Mouse (Mus musculus): ENCODE data around the gene Ubxn1. TPM values are rescaled to one million over a fixed set of nuclear protein-coding genes. Genes with fewer than 3 reads are reported as not detected.

Gene Ubxn1
- total RNA-seq, 2 experiments from 2014 or later = 178 to 202 TPM

GRCm38 (mm10) chr19:8897211-8897864 lies 26.0 kb downstream of the Ubxn1 start:
- peak in 1 of 2 experiments; percentile 45 for DNase-seq (ENCODE audit: low spot score in 2 of 2)

- DNase-seq (ENCODE audit: low spot score in 2 of 2) = peak; percentile 89 to 92
These were observed 26.7 kb downstream of the Ubxn1 start, which contains the start of gene Ganab for GRCm38 (mm10) chr19:8897865-8898495. Gene Ganab, plus strand, starts transcription at chr19:8898071.

GRCm38 (mm10) chr19:8898576-8898975 lies 27.3 kb downstream of the Ubxn1 start:
- no peak for DNase-seq (ENCODE audit: low spot score in 2 of 2)

GRCm38 (mm10) chr19:8899079-8899478 lies 27.8 kb downstream of the Ubxn1 start:
- no peak for DNase-seq (ENCODE audit: low spot score in 2 of 2)

- DNase-seq (ENCODE audit: low spot score in 2 of 2) = no peak
These were observed 32.1 kb downstream of the Ubxn1 start for GRCm38 (mm10) chr19:8903412-8903811.

- DNase-seq (ENCODE audit: low spot score in 2 of 2) = no peak
These were observed 37.2 kb downstream of the Ubxn1 start for GRCm38 (mm10) chr19:8908531-8908930.

- no peak for DNase-seq (ENCODE audit: low spot score in 2 of 2)
These were observed 40.5 kb downstream of the Ubxn1 start for GRCm38 (mm10) chr19:8911810-8912209.

DNA sequence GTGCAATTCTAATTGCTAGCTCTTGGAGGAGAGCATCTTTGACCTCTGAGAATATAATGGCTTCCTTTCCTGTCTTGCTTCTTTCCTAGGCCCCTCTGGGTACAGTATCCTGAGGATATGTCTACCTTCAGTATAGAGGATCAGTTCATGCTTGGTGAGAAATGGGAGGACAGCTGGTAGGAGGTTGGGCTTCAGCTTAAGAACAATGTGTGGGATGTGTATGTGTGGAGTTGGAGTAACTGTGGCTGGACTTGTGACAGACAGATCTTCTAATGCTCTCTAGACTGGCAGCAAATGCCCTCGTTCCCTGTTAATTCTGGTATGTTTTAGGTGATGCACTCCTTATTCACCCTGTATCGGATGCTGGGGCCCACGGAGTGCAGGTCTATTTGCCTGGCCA lies 42.9 kb downstream of the Ubxn1 start:
- no peak for DNase-seq (ENCODE audit: low spot score in 2 of 2)

- DNase-seq (ENCODE audit: low spot score in 2 of 2) = no peak
These were observed 47.7 kb downstream of the Ubxn1 start for GRCm38 (mm10) chr19:8919000-8919399.

DNA sequence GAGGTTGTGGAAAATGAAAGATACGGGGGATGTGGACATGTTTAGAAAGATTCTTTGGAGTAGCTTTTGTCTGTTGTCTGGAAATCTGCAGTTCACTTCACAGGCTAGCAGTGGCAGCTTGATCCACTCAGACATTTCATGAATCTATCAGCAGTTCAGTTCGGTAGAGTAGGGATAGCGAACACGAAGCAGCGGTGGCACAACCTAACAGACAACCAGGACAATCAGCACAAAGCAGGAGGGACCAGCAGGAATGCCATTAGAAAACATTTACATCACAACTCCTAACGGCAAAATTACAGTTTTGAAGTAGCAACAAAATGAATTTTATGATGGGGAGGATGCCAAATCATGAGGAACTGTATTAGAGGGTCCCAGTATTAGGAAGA lies 48.4 kb downstream of the Ubxn1 start:
- no peak for DNase-seq (ENCODE audit: low spot score in 2 of 2)

DNA sequence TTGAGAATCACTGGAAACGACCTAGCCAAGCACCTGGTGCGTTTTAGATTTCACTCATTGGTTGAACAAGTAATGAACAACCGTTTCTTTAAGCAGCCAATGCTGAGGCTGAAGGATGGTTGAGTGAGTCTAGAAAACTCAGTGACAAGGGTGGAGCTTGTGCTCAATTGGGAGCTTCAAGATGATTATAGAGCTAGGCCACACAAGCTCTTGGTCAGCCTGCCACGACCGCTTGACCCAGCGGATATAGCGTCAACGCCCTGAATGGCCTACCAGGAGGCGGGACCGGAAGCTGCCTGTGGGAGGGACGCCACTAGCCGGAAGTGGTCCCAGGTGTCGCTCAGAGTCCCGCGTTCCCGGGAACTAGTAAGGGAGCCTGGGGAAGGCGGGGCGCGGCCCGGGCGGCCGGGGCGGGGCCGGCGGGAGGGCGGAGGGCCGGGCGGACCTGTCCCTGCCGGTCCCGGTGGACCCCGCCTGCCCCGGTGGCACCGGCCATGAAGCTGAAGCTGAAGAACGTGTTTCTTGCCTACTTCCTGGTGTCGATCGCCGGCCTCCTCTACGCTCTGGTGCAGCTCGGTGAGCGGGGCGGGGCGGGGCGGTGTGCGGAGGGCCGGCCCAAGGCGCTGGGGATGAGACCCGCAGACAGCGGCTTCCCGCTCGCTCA lies 48.9 kb downstream of the Ubxn1 start, which contains the start of gene B3gat3:
TSS of gene B3gat3 (plus strand) at position 302 of the 664 bp plus-strand sequence.
- peak; percentile 92 to 93 for DNase-seq (ENCODE audit: low spot score in 2 of 2)

GRCm38 (mm10) chr19:8920836-8921291 lies 49.6 kb downstream of the Ubxn1 start:
- no peak for DNase-seq (ENCODE audit: low spot score in 2 of 2)

DNA sequence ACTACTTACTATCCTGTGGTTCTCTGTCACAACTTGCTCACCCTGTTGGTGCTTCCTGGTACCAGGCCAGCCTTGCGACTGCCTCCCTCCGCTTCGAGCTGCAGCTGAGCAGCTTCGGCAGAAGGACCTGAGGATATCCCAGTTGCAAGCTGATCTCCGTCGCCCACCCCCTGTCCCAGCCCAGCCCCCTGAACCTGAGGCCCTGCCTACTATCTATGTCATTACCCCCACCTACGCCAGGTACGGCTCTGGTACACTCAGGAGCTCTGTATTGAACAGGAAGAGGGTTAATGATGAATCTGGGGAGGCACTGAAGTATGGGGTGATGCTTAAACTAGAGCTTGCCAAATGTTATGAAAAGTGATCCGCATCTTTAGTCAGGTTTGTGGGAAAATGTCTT lies 50.4 kb downstream of the Ubxn1 start:
- no peak for DNase-seq (ENCODE audit: low spot score in 2 of 2)

Small RNAs within 50 kb of the gene (microRNA-seq; reads per million reads assigned to microRNA genes)
- 0 reads per million in 2 experiments for gene Mir5136 (ENCODE audit: borderline number of aligned reads in 2 of 2)

Other genes with a start within 250 kb of the Ubxn1 start
- gene Chrm1, start 207.7 kb upstream of the Ubxn1 start, total RNA-seq (2021) = 1 to 10 TPM in 1 of 2 experiments, under 1 TPM in 1; 0.60 to 1.5 TPM
- gene Slc3a2, start 148.1 kb upstream of the Ubxn1 start, total RNA-seq (2021) = 100 to 1,000 TPM; 373 to 425 TPM
- 10 to 100 TPM; 62.4 to 66.2 TPM for gene Wdr74, start 135.7 kb upstream of the Ubxn1 start, total RNA-seq (2021)
- 1 to 10 TPM; 2.0 to 2.3 TPM for gene 1700092M07Rik, start 130.8 kb upstream of the Ubxn1 start, total RNA-seq (2021)
- 100 to 1,000 TPM in 1 of 2 experiments, 10 to 100 TPM in 1; 78.2 to 103 TPM for gene Stx5a, start 130.1 kb upstream of the Ubxn1 start, total RNA-seq (2021)
- gene Nxf1, start 114.4 kb upstream of the Ubxn1 start, total RNA-seq (2021) = 100 to 1,000 TPM; 127 to 144 TPM
- 100 to 1,000 TPM; 114 to 116 TPM for gene Tmem223, start 100.5 kb upstream of the Ubxn1 start, total RNA-seq (2021)
- gene Tmem179b, start 97.0 kb upstream of the Ubxn1 start, total RNA-seq (2021) = 10 to 100 TPM; 41.4 to 51.7 TPM
- gene Taf6l, start 85.1 kb upstream of the Ubxn1 start, total RNA-seq (2021) = 10 to 100 TPM; 11.3 to 12.2 TPM
- 10 to 100 TPM; 81.3 to 97.9 TPM for gene Polr2g, start 72.9 kb upstream of the Ubxn1 start, total RNA-seq (2021)
- 1 to 10 TPM; 2.8 to 3.1 TPM for gene Zbtb3, start 68.9 kb upstream of the Ubxn1 start, total RNA-seq (2021)
- gene Ttc9c, start 52.2 kb upstream of the Ubxn1 start, total RNA-seq (2021) = 10 to 100 TPM; 35.3 to 39.4 TPM
- gene Hnrnpul2, start 51.5 kb upstream of the Ubxn1 start, total RNA-seq (2021) = 10 to 100 TPM; 62.6 to 72.1 TPM
- not detected for gene AC129217.1, start 41.7 kb upstream of the Ubxn1 start, total RNA-seq (2021)
- 100 to 1,000 TPM; 144 to 158 TPM for gene Bscl2, start 34.0 kb upstream of the Ubxn1 start, total RNA-seq (2021)
- 1 to 10 TPM; 5.9 to 6.9 TPM for gene Gng3, start 32.3 kb upstream of the Ubxn1 start, total RNA-seq (2021)
- gene Lrrn4cl, start 20.7 kb upstream of the Ubxn1 start, total RNA-seq (2021) = 1 to 10 TPM; 2.3 to 6.6 TPM
- gene Uqcc3, start 9.4 kb downstream of the Ubxn1 start, total RNA-seq (2021) = 10 to 100 TPM; 55.2 to 65.6 TPM
- gene Lbhd1, start 12.2 kb downstream of the Ubxn1 start, total RNA-seq (2021) = 1 to 10 TPM; 6.4 to 7.1 TPM
- not detected for gene Gm49403, start 12.4 kb downstream of the Ubxn1 start, total RNA-seq (2021)
- 10 to 100 TPM; 44.6 to 47.1 TPM for gene 1810009A15Rik, start 17.4 kb downstream of the Ubxn1 start, total RNA-seq (2021)
- 1 to 10 TPM; 3.2 to 9.1 TPM for gene Gm49416, start 17.4 kb downstream of the Ubxn1 start, total RNA-seq (2021)
- gene Ints5, start 21.5 kb downstream of the Ubxn1 start, total RNA-seq (2021) = 10 to 100 TPM; 23.3 to 23.9 TPM
- gene Ganab, start 26.6 kb downstream of the Ubxn1 start, total RNA-seq (2021) = 100 to 1,000 TPM; 163 to 212 TPM
- 10 to 100 TPM; 60.5 to 65.7 TPM for gene B3gat3, start 48.9 kb downstream of the Ubxn1 start, total RNA-seq (2021)
- 10 to 100 TPM; 29.8 to 49.2 TPM for gene Rom1, start 57.9 kb downstream of the Ubxn1 start, total RNA-seq (2021)
- gene Eml3, start 58.1 kb downstream of the Ubxn1 start, total RNA-seq (2021) = 10 to 100 TPM; 41.5 to 59.5 TPM
- gene Mta2, start 70.4 kb downstream of the Ubxn1 start, total RNA-seq (2021) = 10 to 100 TPM; 81.1 to 89.8 TPM
- gene Tut1, start 82.4 kb downstream of the Ubxn1 start, total RNA-seq (2021) = 10 to 100 TPM; 23.1 to 26.1 TPM
- gene Eef1g, start 95.5 kb downstream of the Ubxn1 start, total RNA-seq (2021) = 100 to 1,000 TPM; 334 to 342 TPM
- gene Ahnak, start 117.8 kb downstream of the Ubxn1 start, total RNA-seq (2021) = 100 to 1,000 TPM in 1 of 2 experiments, 10 to 100 TPM in 1; 88.9 to 162 TPM
- gene Scgb1a1, start 216.5 kb downstream of the Ubxn1 start, total RNA-seq (2021) = not detected